Mouse (Mus musculus) kidney, postnatal 0 days (tissue): Measurements from ENCODE around the gene Il10rb. TPM values are rescaled to one million over a fixed set of nuclear protein-coding genes. Genes with fewer than 3 reads are reported as not detected.

Experiments
- ATAC-seq: fragments of 200-750 bp; cut with Nextera tagmentation; replicated peaks from 2 replicates; pipeline ENCODE4 v1.8.0; 2017; ENCODE audit warnings: low read depth, moderate number of reproducible peaks, moderate TSS enrichment, moderate library complexity; ENCODE audit not compliant: low FRiP score
- DNase-seq: peaks from one replicate; pipeline ENCODE4 v3.0.0-alpha.2; 2016; ENCODE audit warnings: low spot score
- H3K27ac ChIP-seq: fragments of 300-500 bp; sonication (generic); 2 replicates; pipeline ENCODE4 v1.5.1; 2014; ENCODE audit warnings: mild to moderate bottlenecking
- H3K27me3 ChIP-seq: fragments of 300-500 bp; sonication (generic); 2 replicates; pipeline ENCODE4 v1.6.1; 2014; ENCODE audit warnings: low read length, mixed read lengths; ENCODE audit not compliant: insufficient read depth
- H3K36me3 ChIP-seq: fragments of 300-500 bp; sonication (generic); 2 replicates; pipeline ENCODE4 v1.6.1; 2014; ENCODE audit warnings: low read length, mixed read lengths; ENCODE audit not compliant: insufficient read depth
- H3K4me1 ChIP-seq: fragments of 300-500 bp; sonication (generic); replicated peaks from 2 replicates; pipeline ENCODE4 v1.6.1; 2014; ENCODE audit warnings: antibody characterized with exemption, low read length, mixed read lengths; ENCODE audit not compliant: insufficient read depth
- H3K4me2 ChIP-seq: fragments of 300-500 bp; sonication (generic); 2 replicates; pipeline ENCODE4 v1.6.1; 2014; ENCODE audit warnings: mild to moderate bottlenecking, low read length, moderate library complexity, mixed read lengths
- H3K4me3 ChIP-seq: fragments of 300-500 bp; sonication (generic); replicated peaks from 2 replicates; pipeline ENCODE4 v1.5.1; 2014; ENCODE audit warnings: low read depth, low read length
- H3K9ac ChIP-seq: fragments of 300-500 bp; sonication (generic); 2 replicates; pipeline ENCODE4 v1.6.1; 2014; ENCODE audit warnings: low read depth, low read length
- H3K9me3 ChIP-seq: fragments of 300-500 bp; sonication (generic); replicated peaks from 2 replicates; pipeline ENCODE4 v1.6.1; 2016; ENCODE audit warnings: low read length, inconsistent platforms, mixed read lengths
- CTCF ChIP-seq: IDR thresholded peaks from 2 replicates; pipeline ENCODE4 v1.5.1; 2016; ENCODE audit warnings: antibody characterized with exemption, low read depth, mild to moderate bottlenecking, moderate library complexity
- WGBS: fragments of 180-500 bp; shearing (Covaris S2); extraction: QIAGEN DNeasy Blood & Tissue Kit; methylation state at CpG from one replicate; pipeline ENCODE4 v1.1.7; 2014; 5-methylcytosine and 5-hydroxymethylcytosine counted together
- polyA plus RNA-seq: library from polyadenylated mRNA; unstranded; fragments of >200 nt; fragmentation: Nextera tagmentation; extraction: Ambion mirVana; gene quantifications from 2 replicates; pipeline ENCODE4 v1.2.1, GENCODE M21; 2015

The Il10rb gene
- polyA plus RNA-seq, 1 experiment from 2014 or later, result 44.6 TPM

DNA sequence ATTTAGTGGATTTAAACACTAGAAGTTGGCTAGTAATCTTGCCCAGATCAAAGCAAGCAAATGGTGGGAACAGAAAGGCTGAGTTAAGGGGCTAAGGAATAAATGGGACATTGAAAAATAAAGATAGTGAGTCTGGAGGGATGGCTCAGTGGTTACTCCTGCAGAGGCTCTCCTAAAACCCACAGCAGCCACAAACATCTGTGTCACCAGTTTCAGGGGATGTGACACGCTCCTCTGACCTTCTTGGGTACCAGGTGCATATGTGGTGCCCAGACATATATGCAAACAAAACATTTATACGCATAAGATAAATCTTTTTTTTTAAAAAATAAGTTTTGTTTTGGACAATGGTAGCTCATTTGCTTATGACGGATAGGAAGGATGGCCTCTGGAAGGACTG lies 53.4 kb downstream of the Il10rb start:
- no peak for ATAC-seq
- H3K27me3 ChIP-seq, result no peaks in the 10 kb centered on the region

GRCm38 (mm10) chr16:91459841-91460370 lies 53.9 kb downstream of the Il10rb start:
- Histone ChIP-seq H3K27ac (no peak overlapping the region), H3K4me3 (no peak overlapping the region), H3K9me3 (no peaks in the 10 kb centered on the region), H3K9ac (no peak overlapping the region), H3K27me3 (no peaks in the 10 kb centered on the region), H3K36me3 (no peaks in the 10 kb centered on the region), H3K4me2 (no peak overlapping the region), H3K4me1 (no peaks in the 10 kb centered on the region; the same call in 1 of the 2 replicates)
- ATAC-seq (no peak), DNase-seq (no peak)
- 77% methylated on average over 11 of the region's 11 CpGs for WGBS
- peak; percentile 45 for TF ChIP-seq CTCF

More for the DNA sequence above, 53.4 kb downstream of the Il10rb start:
- Histone ChIP-seq H3K9me3 (no peaks in the 10 kb centered on the region), H3K4me1 (no peaks in the 10 kb centered on the region; the same call in 1 of the 2 replicates), H3K4me3 (no peak overlapping the region), H3K9ac (no peak overlapping the region), H3K36me3 (no peaks in the 10 kb centered on the region), H3K4me2 (no peak overlapping the region), H3K27ac (no peak overlapping the region)
- no peak for TF ChIP-seq CTCF
- no peak for DNase-seq
- 85% methylated on average over 3 of the region's 3 CpGs for WGBS

- no peak for TF ChIP-seq CTCF
- ATAC-seq (no peak), DNase-seq (peak; percentile 65)
- Histone ChIP-seq H3K27me3 (no peaks in the 10 kb centered on the region), H3K4me3 (no peak overlapping the region), H3K4me1 (no peaks in the 10 kb centered on the region; the same call in 1 of the 2 replicates), H3K9ac (no peak overlapping the region), H3K36me3 (no peaks in the 10 kb centered on the region), H3K9me3 (no peaks in the 10 kb centered on the region), H3K27ac (no peak overlapping the region), H3K4me2 (peak overlapping the region; percentile 16; the same call in 1 of the 2 replicates)
- WGBS, result 34% methylated on average over 11 of the region's 11 CpGs
These were observed 55.2 kb downstream of the Il10rb start for GRCm38 (mm10) chr16:91461066-91461638.

DNA sequence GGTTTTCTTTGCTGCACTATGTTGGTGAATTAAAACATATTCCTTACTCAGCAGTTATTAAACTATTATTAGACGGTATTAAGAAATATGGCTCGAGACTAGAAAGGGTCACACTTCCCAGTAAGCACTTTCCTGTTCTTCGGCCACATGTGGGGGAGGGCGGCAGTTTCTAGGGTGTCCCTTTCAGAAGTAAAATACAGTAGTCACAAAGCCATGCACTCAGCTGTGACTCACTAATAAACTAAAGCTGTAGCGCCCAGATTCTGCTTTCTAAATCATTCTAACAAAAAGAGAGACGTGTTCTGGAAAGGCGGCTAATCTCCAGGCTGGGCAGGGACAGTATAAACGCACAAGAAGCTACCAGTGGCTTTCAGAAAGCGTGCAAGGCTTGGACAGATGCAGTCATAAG lies 55.8 kb downstream of the Il10rb start:
- no peak overlapping the region for H3K4me2 ChIP-seq
- ATAC-seq (no peak), DNase-seq (peak; percentile 82)
- peaks cover 4% of the 10 kb centered on the region for H3K4me1 ChIP-seq
- no peak overlapping the region for H3K4me3 ChIP-seq
- H3K27me3 ChIP-seq, result no peaks in the 10 kb centered on the region
- H3K27ac ChIP-seq, result peak overlapping the region; percentile 84
- H3K36me3 ChIP-seq, result no peaks in the 10 kb centered on the region
- H3K9me3 ChIP-seq, result no peaks in the 10 kb centered on the region
- WGBS, result 12% methylated on average over 9 of the region's 9 CpGs
- no peak for TF ChIP-seq CTCF
- H3K9ac ChIP-seq, result no peak overlapping the region

DNA sequence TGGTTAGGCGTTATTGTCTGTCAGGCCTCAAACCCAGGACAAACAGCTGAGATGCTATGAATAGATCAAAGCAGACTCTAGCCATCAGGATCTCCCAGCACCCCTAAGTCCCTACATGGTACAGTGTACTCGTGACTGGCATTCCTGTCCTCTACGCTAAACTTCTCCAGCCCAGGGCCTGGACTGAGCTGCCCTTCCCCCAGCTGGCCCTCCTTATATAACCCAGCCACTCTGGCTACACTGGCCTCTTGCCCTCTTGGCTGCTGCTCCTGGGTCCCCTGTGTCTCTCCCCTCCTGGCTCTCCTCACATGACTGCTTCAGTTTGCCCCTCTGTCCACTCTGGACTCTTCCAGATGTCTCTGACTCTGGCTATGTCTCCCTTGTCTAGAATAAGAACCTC lies 56.7 kb downstream of the Il10rb start:
- Histone ChIP-seq H3K27ac (no peak overlapping the region), H3K4me2 (no peak overlapping the region), H3K4me1 (peaks cover 4% of the 10 kb centered on the region), H3K36me3 (no peaks in the 10 kb centered on the region), H3K27me3 (no peaks in the 10 kb centered on the region), H3K9ac (no peak overlapping the region), H3K9me3 (no peaks in the 10 kb centered on the region), H3K4me3 (no peak overlapping the region)
- ATAC-seq (no peak), DNase-seq (no peak)
- WGBS, result 59% methylated on average over 3 of the region's 3 CpGs
- no peak for TF ChIP-seq CTCF

- ATAC-seq, result no peak
- WGBS, result 81% methylated on average over 2 of the region's 2 CpGs
These were observed 57.4 kb downstream of the Il10rb start for GRCm38 (mm10) chr16:91463400-91463799.

More at GRCm38 (mm10) chr16:91463400-91463799, 57.4 kb downstream of the Il10rb start:
- Histone ChIP-seq H3K9ac (no peak overlapping the region), H3K27ac (no peak overlapping the region), H3K4me3 (no peak overlapping the region), H3K36me3 (no peaks in the 10 kb centered on the region), H3K9me3 (no peaks in the 10 kb centered on the region), H3K4me1 (peaks cover 4% of the 10 kb centered on the region), H3K4me2 (no peak overlapping the region), H3K27me3 (no peaks in the 10 kb centered on the region)
- no peak for TF ChIP-seq CTCF
- DNase-seq, result no peak
